Mouse (Mus musculus) urinary bladder, postnatal 4 days (tissue): ENCODE measurements around the gene H2-T22.
"Not testable (repeated sequence)": the region's sequence is repeated elsewhere in the genome, so short reads cannot be mapped to it uniquely, and the experiment has no call there.

Experiments used
- DNase-seq, 2 experiments: peaks; one replicate each; pipeline ENCODE4 v3.0.0; 2021 to 2022; ENCODE audit warnings: low spot score in 2 of 2

Gene H2-T22

GRCm38 (mm10) chr17:36030046-36030702 is 12.4 kb downstream of the H2-T22 start:
- DNase-seq, result not testable (repeated sequence)

- DNase-seq, result no peak
These were observed 13.5 kb downstream of the H2-T22 start for GRCm38 (mm10) chr17:36028879-36029619.

- no peak for DNase-seq
These were observed 14.9 kb downstream of the H2-T22 start for GRCm38 (mm10) chr17:36027663-36028062.

- no peak for DNase-seq
These were observed 16.6 kb downstream of the H2-T22 start for GRCm38 (mm10) chr17:36025901-36026300.

DNA sequence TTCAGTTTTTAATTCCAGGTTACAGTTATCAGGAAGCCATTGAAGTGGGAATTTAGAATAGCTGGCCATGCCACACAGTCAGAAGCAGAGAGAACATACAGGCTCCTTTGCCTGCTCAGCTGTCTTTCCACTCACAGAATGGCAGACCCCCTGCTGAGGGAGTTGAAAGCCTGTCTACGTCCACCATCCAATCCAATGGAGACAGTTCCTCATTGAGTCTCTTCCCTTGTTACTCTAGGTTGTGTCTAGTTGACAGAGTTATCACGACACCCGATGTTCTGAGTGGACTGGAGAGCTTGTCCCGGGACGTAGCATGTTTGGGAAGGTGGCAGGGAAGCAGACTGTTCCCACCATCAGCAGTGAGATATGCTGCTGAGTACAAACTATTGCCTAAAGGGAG is 17.4 kb downstream of the H2-T22 start:
- DNase-seq, result no peak

DNA sequence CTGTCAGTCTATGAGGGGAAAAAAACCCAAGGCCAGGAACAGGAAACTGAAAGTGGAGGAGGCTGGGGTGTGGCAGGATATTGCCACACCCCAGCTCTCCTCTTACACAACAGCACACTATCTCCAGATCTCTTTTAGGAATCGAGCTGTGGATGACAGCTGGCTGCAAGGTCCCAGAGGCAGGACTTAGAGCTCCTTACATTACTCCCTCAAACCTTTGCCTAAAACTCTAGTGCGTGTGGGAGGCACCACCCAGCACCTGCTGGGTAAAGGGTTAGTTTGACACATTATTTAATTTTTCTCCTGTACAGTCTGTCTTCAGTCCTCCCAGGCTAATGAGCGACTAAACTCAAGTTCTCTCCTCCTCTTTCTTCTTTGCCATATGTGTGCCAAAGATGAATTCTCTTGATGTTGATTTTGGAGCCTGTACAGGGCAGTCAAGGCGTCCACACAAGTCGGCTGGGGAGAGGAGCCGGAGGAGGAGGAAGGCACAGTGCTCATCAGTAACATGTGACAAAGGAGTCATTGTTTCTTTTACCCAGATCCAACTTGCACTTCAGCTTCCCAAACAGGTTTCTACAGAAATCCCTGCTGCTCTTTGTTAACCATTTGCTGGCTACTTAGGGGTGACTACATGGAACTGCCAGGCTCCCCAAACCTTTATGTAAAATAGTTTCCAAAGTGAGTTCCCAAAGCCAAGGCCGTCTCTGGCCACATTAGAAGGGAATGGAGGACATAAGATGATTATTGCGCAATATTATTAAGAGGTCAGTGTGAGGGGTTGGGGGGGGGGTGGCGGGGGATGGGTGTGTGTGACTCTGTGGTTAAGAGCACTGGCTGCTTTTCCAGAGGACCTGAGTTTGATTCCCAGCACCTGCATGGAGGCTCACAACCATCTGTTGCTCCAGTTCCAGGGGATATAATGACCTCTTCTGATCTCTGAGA is 18.6 kb downstream of the H2-T22 start:
- no peak for DNase-seq

- DNase-seq, result no peak
These were observed 19.6 kb downstream of the H2-T22 start for GRCm38 (mm10) chr17:36022922-36023321.

DNA sequence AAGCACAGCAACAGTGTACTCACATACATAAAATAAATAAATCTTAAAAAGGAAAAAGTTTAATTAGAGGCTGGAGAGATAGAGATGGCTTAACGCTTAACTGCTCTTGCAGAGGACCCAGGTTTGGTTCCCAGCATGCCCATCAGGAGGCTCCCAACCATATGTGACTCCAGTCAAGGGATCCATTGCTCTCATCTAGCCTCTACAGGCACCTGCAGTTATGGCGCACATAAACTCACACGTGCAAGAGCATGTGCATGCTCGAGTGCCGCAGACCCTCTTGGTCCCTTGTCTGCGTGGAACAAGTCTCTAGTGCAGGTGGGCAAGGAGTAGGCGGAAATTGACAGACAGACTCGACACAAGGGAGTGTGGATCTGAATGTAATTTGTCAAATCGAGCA is 20.4 kb downstream of the H2-T22 start:
- no peak for DNase-seq

DNA sequence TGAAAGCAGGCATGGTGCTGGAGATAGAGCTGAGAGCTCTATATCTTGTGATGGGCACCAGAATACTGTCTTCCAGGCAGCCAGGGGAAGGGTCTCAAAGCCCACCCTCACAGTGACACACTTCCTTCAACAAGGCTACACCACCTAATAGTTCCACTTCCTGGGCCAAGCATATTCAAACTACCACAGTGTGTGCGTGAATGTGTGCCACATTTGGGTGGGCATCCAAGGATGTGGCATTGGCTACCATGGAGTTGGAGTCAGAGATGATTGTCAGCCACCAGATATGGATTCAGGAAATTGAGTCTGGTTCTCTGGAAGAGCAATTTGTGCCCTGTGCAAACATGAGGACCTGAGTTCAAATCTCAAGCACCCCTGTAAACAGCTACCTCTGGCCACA is 21.2 kb downstream of the H2-T22 start:
- no peak for DNase-seq

GRCm38 (mm10) chr17:36020191-36021073 is 22.1 kb downstream of the H2-T22 start, which contains the start of gene H2-T24:
H2-T24 (minus strand) TSS chr17:36020560.
- peak in 1 of 2 experiments; percentile 58 for DNase-seq

DNA sequence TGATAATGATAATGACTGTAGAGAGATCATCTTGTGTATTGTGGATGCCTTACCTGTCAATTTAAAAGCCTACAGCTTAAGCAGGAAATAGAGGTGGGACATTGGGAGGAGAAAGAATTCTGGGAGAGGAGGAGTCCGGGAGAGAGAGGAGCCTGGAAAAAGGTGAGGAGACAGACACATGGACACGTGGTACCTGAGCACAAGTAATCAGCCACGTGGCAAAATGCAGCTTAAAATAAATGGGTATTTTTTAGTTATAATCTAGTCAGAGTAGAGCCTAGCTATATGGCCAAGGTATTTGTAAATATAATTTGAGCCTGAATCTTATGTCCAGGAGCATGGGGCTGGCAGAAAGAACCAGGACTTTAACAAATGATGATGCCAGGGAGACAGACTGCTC is 23.0 kb downstream of the H2-T22 start:
- no peak for DNase-seq

DNA sequence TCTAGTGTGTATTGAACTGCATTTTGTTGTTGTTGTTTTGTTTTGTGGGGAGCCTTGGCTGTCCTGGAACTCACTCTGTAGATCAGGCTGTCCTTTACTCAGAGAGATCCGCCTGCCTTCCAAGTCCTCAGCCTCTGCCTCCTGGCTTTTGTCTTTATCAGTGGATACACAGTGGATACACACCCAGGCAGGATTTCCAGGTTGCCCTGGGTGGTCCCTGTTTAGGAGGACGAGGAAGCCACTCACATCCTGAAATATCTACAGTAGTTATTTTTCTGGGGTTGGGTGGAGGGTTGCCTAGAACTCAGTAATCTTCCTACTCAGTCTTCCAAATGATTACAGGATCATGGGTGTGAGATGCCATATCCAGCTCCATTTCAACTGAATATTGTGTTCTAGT is 23.6 kb downstream of the H2-T22 start:
- DNase-seq, result no peak

- no peak for DNase-seq
These were observed 25.5 kb downstream of the H2-T22 start for GRCm38 (mm10) chr17:36017046-36017445.

DNA sequence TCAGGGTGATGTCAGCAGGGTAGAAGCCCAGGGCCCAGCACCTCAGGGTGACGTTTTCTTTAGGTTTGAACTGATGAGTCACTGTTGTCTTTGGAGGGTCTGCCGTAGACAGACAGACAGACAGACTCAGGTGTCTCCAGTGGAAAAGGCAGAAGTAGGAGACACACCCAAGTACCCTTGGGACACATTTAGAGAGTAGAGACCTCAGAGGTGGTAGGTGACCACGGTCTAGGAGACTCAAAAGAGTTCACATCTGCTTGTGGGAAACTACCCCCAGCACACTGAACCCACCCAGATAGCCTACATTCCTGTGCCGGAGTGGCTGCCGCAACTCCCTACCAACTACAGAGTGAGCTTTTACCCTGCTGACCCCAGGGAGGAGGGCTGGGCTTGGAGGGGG is 27.6 kb downstream of the H2-T22 start:
- DNase-seq, result no peak

- not testable (repeated sequence) for DNase-seq
These were observed 38.1 kb downstream of the H2-T22 start for GRCm38 (mm10) chr17:36004409-36004808.

- no peak for DNase-seq
These were observed 39.2 kb downstream of the H2-T22 start for GRCm38 (mm10) chr17:36003331-36003730.

- no peak for DNase-seq
These were observed 40.6 kb downstream of the H2-T22 start for GRCm38 (mm10) chr17:36001966-36002365.

- no peak for DNase-seq
These were observed 41.2 kb downstream of the H2-T22 start for GRCm38 (mm10) chr17:36001121-36001897.

GRCm38 (mm10) chr17:36000349-36000748 is 42.2 kb downstream of the H2-T22 start:
- DNase-seq, result no peak

DNA sequence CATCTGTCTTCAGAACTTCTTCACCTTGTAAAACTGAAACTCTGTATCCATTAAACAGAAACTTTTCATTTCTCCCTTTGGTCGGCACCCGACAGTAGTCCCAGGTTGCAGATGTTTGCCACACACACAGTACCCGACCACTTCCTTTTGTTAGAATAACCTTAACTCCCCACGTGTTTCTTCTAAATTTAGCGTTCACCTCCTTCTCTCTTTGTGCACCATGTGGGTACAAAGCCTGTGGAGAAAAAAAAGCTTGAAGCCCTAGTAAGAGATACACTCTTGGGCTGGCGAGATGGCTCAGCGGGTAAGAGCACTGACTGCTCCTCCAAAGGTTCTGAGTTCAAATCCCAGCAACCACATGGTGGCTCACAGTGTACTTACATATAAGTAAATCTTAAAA is 43.2 kb downstream of the H2-T22 start:
- DNase-seq, result no peak
